Comparison of ENCODE assay signal across 12 mouse cellular contexts in the genomic region with DNA sequence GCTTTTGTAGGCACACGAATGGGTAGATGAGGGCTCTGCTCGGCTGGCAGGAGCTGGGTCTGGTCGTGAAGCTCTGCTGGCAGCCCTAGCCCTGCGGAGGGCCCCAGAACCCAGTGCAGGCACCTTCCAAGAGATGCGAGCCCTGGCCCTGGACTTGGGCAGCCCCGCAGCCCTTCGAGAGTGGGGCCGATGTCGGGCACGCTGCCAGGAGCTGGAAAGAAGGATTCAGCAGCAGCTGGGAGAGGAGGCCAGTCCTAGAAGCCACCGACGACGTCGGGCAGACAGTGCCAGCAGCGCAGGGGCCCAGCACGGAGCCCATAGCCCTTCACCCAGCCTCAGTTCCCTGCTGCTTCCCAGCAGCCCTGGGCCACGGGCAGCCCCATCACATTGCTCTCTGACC. TPM values are rescaled to one million over a fixed set of nuclear protein-coding genes. Genes with fewer than 3 reads are reported as not detected.
DNase-seq lines count a peak whose midpoint lies in the region; ATAC-seq and TF ChIP-seq lines count a peak whose summit lies in the region.
"Had no signal": no experiment of that assay in that cellular context is flagged by ENCODE, and none has a peak within 500 bp of the region (broad histone marks: within the 10 kb centered on the region; RNA-seq: fewer than 3 reads in every experiment).

No protein-coding gene starts in this region.

- no peak overlapping the region for H3K9ac ChIP-seq in hindbrain, embryonic 14.5 days
- no peak overlapping the region for H3K9ac ChIP-seq in hindbrain, embryonic 12.5 days
- no peak overlapping the region for H3K9ac ChIP-seq in forebrain, embryonic 16.5 days (replicated peaks; ENCODE audit: low read depth, low read length)
- H3K9ac ChIP-seq in stomach, postnatal 0 days (ENCODE audit: low read length) = no peak overlapping the region

- no peak for TF ChIP-seq CTCF in stomach, postnatal 0 days (IDR thresholded peaks at IDR 0.05; ENCODE audit: low read depth)

- H3K4me2 ChIP-seq in hindbrain, embryonic 14.5 days (replicated peaks) = no peak overlapping the region
- H3K4me2 ChIP-seq in hindbrain, embryonic 12.5 days (replicated peaks) = no peak overlapping the region
- no peak overlapping the region for H3K4me2 ChIP-seq in forebrain, embryonic 16.5 days (ENCODE audit: low read length)
- no peak overlapping the region for H3K4me2 ChIP-seq in stomach, postnatal 0 days (replicated peaks; ENCODE audit: low read depth)

- H3K27ac ChIP-seq in hindbrain, embryonic 14.5 days = no peak overlapping the region
- H3K27ac ChIP-seq in hindbrain, embryonic 12.5 days = no peak overlapping the region
- H3K27ac ChIP-seq in forebrain, embryonic 16.5 days (ENCODE audit: low read length) = no peak overlapping the region
- no peak overlapping the region for H3K27ac ChIP-seq in stomach, postnatal 0 days (replicated peaks)
- H3K27ac ChIP-seq: kidney, postnatal 0 days had no signal

- H3K27me3 ChIP-seq in hindbrain, embryonic 14.5 days (ENCODE audit: control insufficient read depth, insufficient read depth, low read length) = no peaks in the 10 kb centered on the region
- no peaks in the 10 kb centered on the region for H3K27me3 ChIP-seq in hindbrain, embryonic 12.5 days
- H3K27me3 ChIP-seq in forebrain, embryonic 16.5 days (replicated peaks; ENCODE audit: control insufficient read depth, insufficient read depth, low read length) = no peaks in the 10 kb centered on the region
- H3K27me3 ChIP-seq in stomach, postnatal 0 days (ENCODE audit: control insufficient read depth, insufficient read depth, low read length) = no peaks in the 10 kb centered on the region

- H3K9me3 ChIP-seq in hindbrain, embryonic 14.5 days (ENCODE audit: control insufficient read depth, low read length) = no peaks in the 10 kb centered on the region
- no peaks in the 10 kb centered on the region for H3K9me3 ChIP-seq in hindbrain, embryonic 12.5 days (replicated peaks)
- no peaks in the 10 kb centered on the region for H3K9me3 ChIP-seq in forebrain, embryonic 16.5 days (ENCODE audit: control insufficient read depth, low read length)
- no peaks in the 10 kb centered on the region for H3K9me3 ChIP-seq in stomach, postnatal 0 days (ENCODE audit: control insufficient read depth, low read length)

- no peak for DNase-seq in hindbrain, embryonic 14.5 days (ENCODE audit: low spot score)
- DNase-seq in right cerebral cortex, postnatal 4 days = peak; percentile 63
- DNase-seq in right cerebral cortex, postnatal 36 days (ENCODE audit: low spot score in 2 of 2) = no peak
- no peak for DNase-seq in stomach, postnatal 0 days (ENCODE audit: low spot score)
- DNase-seq in urinary bladder, postnatal 14 days (ENCODE audit: low spot score) = no peak
- DNase-seq: adrenal gland, adult 2 months had no signal

- no peaks in the 10 kb centered on the region for H3K4me1 ChIP-seq in hindbrain, embryonic 14.5 days (replicated peaks; ENCODE audit: control insufficient read depth, insufficient read depth, low read length)
- no peaks in the 10 kb centered on the region for H3K4me1 ChIP-seq in hindbrain, embryonic 12.5 days
- H3K4me1 ChIP-seq in forebrain, embryonic 16.5 days (replicated peaks; ENCODE audit: control insufficient read depth, insufficient read depth, low read length) = 0 out of 2 replicates have a peak, but pooled peaks cover 2% of the 10 kb centered on the region
- H3K4me1 ChIP-seq in stomach, postnatal 0 days (replicated peaks; ENCODE audit: control insufficient read depth, insufficient read depth) = no peaks in the 10 kb centered on the region

- TF ChIP-seq EP300 in stomach, postnatal 0 days (optimal IDR thresholded peaks at IDR 0.05) = no peak

- ATAC-seq in hindbrain, embryonic 14.5 days (ENCODE audit: low FRiP score) = peak; percentile 52
- ATAC-seq in hindbrain, embryonic 12.5 days (ENCODE audit: low FRiP score) = no peak
- ATAC-seq in forebrain, embryonic 16.5 days = peak; percentile 30; the same call in 1 of the 2 replicates
- ATAC-seq in stomach, postnatal 0 days (ENCODE audit: low FRiP score, low TSS enrichment) = 0 out of 2 replicates have a peak, but pooled peaks have one; percentile 18

- H3K36me3 ChIP-seq in hindbrain, embryonic 14.5 days (replicated peaks; ENCODE audit: control insufficient read depth, insufficient read depth) = peaks cover 93% of the 10 kb centered on the region
- peaks cover 86% of the 10 kb centered on the region for H3K36me3 ChIP-seq in hindbrain, embryonic 12.5 days
- H3K36me3 ChIP-seq in forebrain, embryonic 16.5 days (ENCODE audit: control insufficient read depth, insufficient read depth) = peaks cover 25% of the 10 kb centered on the region
- peaks cover 32% of the 10 kb centered on the region for H3K36me3 ChIP-seq in stomach, postnatal 0 days (ENCODE audit: control insufficient read depth, insufficient read depth, low read length)

- H3K4me3 ChIP-seq in hindbrain, embryonic 14.5 days (replicated peaks; ENCODE audit: low read length) = no peak overlapping the region
- no peak overlapping the region for H3K4me3 ChIP-seq in hindbrain, embryonic 12.5 days
- H3K4me3 ChIP-seq in forebrain, embryonic 16.5 days (replicated peaks; ENCODE audit: low read length) = no peak overlapping the region
- H3K4me3 ChIP-seq in stomach, postnatal 0 days (ENCODE audit: low read depth, low read length) = no peak overlapping the region

- WGBS in hindbrain, embryonic 14.5 days = 61% methylated on average over 17 of the region's 17 CpGs
- 74% methylated on average over 17 of the region's 17 CpGs for WGBS in hindbrain, embryonic 12.5 days
- 41% methylated on average over 17 of the region's 17 CpGs for WGBS in forebrain, embryonic 16.5 days
- 54% methylated on average over 17 of the region's 17 CpGs for WGBS in stomach, postnatal 0 days

RNA-seq across cellular contexts. Expression of a gene that starts 12.3 kb away (rescaled TPM):
- 67.2 and 68.8 TPM in 2 replicates for polyA plus RNA-seq in hindbrain, embryonic 14.5 days (2014; fragmentation: Nextera tagmentation; extraction: Ambion mirVana)
- 126 and 133 TPM in 2 replicates for polyA plus RNA-seq in hindbrain, embryonic 12.5 days (2016; fragmentation: Nextera tagmentation; extraction: Ambion mirVana)
- polyA plus RNA-seq in forebrain, embryonic 16.5 days (2015; fragmentation: Nextera tagmentation; extraction: Ambion mirVana) = 58.5 and 70.4 TPM in 2 replicates
- polyA plus RNA-seq in stomach, postnatal 0 days (2015; fragmentation: Nextera tagmentation; extraction: Ambion mirVana) = 32.9 and 36.4 TPM in 2 replicates

RNA-seq across cellular contexts. Expression of a gene that starts 18.6 kb away (rescaled TPM):
- 0.29 and 0.37 TPM in 2 replicates for polyA plus RNA-seq in hindbrain, embryonic 14.5 days (2014; fragmentation: Nextera tagmentation; extraction: Ambion mirVana)
- 0.59 and 1.6 TPM in 2 replicates for polyA plus RNA-seq in hindbrain, embryonic 12.5 days (2016; fragmentation: Nextera tagmentation; extraction: Ambion mirVana)
- 0.67 and 0.81 TPM in 2 replicates for polyA plus RNA-seq in forebrain, embryonic 16.5 days (2015; fragmentation: Nextera tagmentation; extraction: Ambion mirVana)
- polyA plus RNA-seq in stomach, postnatal 0 days (2015; fragmentation: Nextera tagmentation; extraction: Ambion mirVana) = 4.6 and 4.9 TPM in 2 replicates

RNA-seq across cellular contexts. Expression of a gene that starts 23.7 kb away (rescaled TPM):
- 26.4 and 28.7 TPM in 2 replicates for polyA plus RNA-seq in hindbrain, embryonic 14.5 days (2014; fragmentation: Nextera tagmentation; extraction: Ambion mirVana)
- 64.4 and 71.7 TPM in 2 replicates for polyA plus RNA-seq in hindbrain, embryonic 12.5 days (2016; fragmentation: Nextera tagmentation; extraction: Ambion mirVana)
- 28.6 and 32.2 TPM in 2 replicates for polyA plus RNA-seq in forebrain, embryonic 16.5 days (2015; fragmentation: Nextera tagmentation; extraction: Ambion mirVana)
- 18.1 and 18.5 TPM in 2 replicates for polyA plus RNA-seq in stomach, postnatal 0 days (2015; fragmentation: Nextera tagmentation; extraction: Ambion mirVana)

RNA-seq across cellular contexts. Expression of a gene that starts 45.4 kb away (rescaled TPM):
- not detected in 2 replicates for polyA plus RNA-seq in hindbrain, embryonic 14.5 days (2014; fragmentation: Nextera tagmentation; extraction: Ambion mirVana)
- polyA plus RNA-seq in hindbrain, embryonic 12.5 days (2016; fragmentation: Nextera tagmentation; extraction: Ambion mirVana) = not detected in 2 replicates
- polyA plus RNA-seq in forebrain, embryonic 16.5 days (2015; fragmentation: Nextera tagmentation; extraction: Ambion mirVana) = not detected in 2 replicates
- polyA plus RNA-seq in stomach, postnatal 0 days (2015; fragmentation: Nextera tagmentation; extraction: Ambion mirVana) = not detected in 2 replicates
- polyA plus RNA-seq: adrenal gland, adult 2 months; cortical plate, adult 2 months; heart, embryonic 14.5 days; kidney, postnatal 0 days; liver, embryonic 16.5 days had no signal
